Mouse (Mus musculus): Measurements from ENCODE around the gene Fndc9. TPM values are rescaled to one million over a fixed set of nuclear protein-coding genes. Genes with fewer than 3 reads are reported as not detected.

Gene Fndc9
- polyA plus RNA-seq, 1 experiment from 2014 or later: 10.0 TPM

DNA sequence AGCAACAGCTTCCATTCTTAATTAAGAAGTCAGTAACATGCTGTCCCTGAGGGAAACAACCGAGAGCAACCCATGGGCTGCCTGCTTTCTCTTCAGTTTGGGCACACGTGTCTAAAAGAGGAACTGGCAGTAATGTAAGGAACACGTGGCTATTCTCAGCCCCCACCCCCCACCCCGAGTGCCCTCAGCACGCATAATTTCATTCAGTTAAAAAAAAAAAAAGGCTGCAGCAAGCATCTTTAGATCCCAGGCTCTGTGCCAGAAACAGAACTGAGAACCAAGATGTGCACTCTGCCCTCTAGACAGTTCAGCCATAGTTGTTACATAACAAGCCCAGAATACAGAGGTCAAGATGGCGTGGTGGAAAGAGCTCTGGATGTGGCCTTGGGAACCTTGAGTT is 51.5 kb downstream of the Fndc9 start:
- Histone ChIP-seq H3K9me3 (no peaks in the 10 kb centered on the region), H3K27me3 (replicated peaks) (no peaks in the 10 kb centered on the region), H3K9ac (no peak overlapping the region), H3K4me3 (no peak overlapping the region), H3K36me3 (replicated peaks) (peaks cover 33% of the 10 kb centered on the region; the same call in 1 of the 2 replicates), H3K4me1 (peaks cover 10% of the 10 kb centered on the region), H3K27ac (no peak overlapping the region), H3K4me2 (no peak overlapping the region)
- 29% methylated on average over 6 of the region's 6 CpGs for WGBS
- no peak for ATAC-seq (replicated peaks)

GRCm38 (mm10) chr11:46288091-46288490 is 52.8 kb downstream of the Fndc9 start:
- Histone ChIP-seq H3K36me3 (replicated peaks) (peaks cover 22% of the 10 kb centered on the region; the same call in 1 of the 2 replicates), H3K4me3 (no peak overlapping the region), H3K9me3 (no peaks in the 10 kb centered on the region), H3K9ac (no peak overlapping the region), H3K4me2 (no peak overlapping the region), H3K4me1 (peaks cover 10% of the 10 kb centered on the region), H3K27me3 (replicated peaks) (no peaks in the 10 kb centered on the region), H3K27ac (no peak overlapping the region)
- WGBS: 78% methylated on average over 5 of the region's 5 CpGs
- no peak for ATAC-seq (replicated peaks)

DNA sequence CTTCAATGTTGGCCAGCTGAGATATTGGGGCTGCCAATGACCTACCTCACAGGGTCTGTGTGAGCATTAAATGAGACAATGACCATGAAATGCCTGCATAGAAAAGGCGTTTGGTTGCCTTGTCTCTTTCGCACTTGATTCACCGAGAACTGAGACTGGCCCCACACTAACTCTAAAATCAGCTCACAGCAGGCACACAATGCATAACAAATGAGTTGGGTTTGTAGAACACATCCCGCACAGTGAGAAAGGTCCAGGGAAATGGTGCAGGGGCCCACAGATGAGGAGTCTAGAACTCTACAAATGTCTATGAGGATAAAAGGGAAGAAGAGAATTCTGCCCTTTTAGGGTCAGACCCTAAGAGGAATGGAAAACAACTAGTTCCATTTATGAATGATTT is 53.7 kb downstream of the Fndc9 start:
- Histone ChIP-seq H3K9ac (no peak overlapping the region), H3K36me3 (replicated peaks) (peaks cover 13% of the 10 kb centered on the region; the same call in 1 of the 2 replicates), H3K27ac (no peak overlapping the region), H3K4me1 (peaks cover 10% of the 10 kb centered on the region), H3K27me3 (replicated peaks) (no peaks in the 10 kb centered on the region), H3K9me3 (no peaks in the 10 kb centered on the region), H3K4me3 (no peak overlapping the region), H3K4me2 (no peak overlapping the region)
- 44% methylated on average over 4 of the region's 4 CpGs for WGBS
- ATAC-seq (replicated peaks): no peak

Other genes with a start within 250 kb of the Fndc9 start
- 4.0 and 5.4 TPM in 2 replicates for gene Gm12166, start 183.2 kb upstream of the Fndc9 start, polyA plus RNA-seq (2015; fragmentation: Nextera tagmentation; extraction: Ambion mirVana)
- 11.3 and 12.2 TPM in 2 replicates for gene Adam19, start 179.5 kb upstream of the Fndc9 start, polyA plus RNA-seq (2015; fragmentation: Nextera tagmentation; extraction: Ambion mirVana)
- 0.43 TPM in 2 replicates for gene Nipal4, start 69.0 kb upstream of the Fndc9 start, polyA plus RNA-seq (2015; fragmentation: Nextera tagmentation; extraction: Ambion mirVana)
- gene Cyfip2, start 77.3 kb downstream of the Fndc9 start, polyA plus RNA-seq (2015; fragmentation: Nextera tagmentation; extraction: Ambion mirVana): 97.6 and 104 TPM in 2 replicates
- gene Itk, start 154.0 kb downstream of the Fndc9 start, polyA plus RNA-seq (2015; fragmentation: Nextera tagmentation; extraction: Ambion mirVana): not detected in 2 replicates
- gene Fam71b, start 161.0 kb downstream of the Fndc9 start, polyA plus RNA-seq (2015; fragmentation: Nextera tagmentation; extraction: Ambion mirVana): not detected in 2 replicates
- 59.8 and 61.8 TPM in 2 replicates for gene Med7, start 201.4 kb downstream of the Fndc9 start, polyA plus RNA-seq (2015; fragmentation: Nextera tagmentation; extraction: Ambion mirVana)
- gene Havcr2, start 219.4 kb downstream of the Fndc9 start, polyA plus RNA-seq (2015; fragmentation: Nextera tagmentation; extraction: Ambion mirVana): 0.15 and 0.19 TPM in 2 replicates